Mouse (Mus musculus) cerebellum, adult 9-10 months (tissue): Measurements from ENCODE around the gene Actbl2.

ENCODE experiments used
- DNase-seq: peaks from one replicate; pipeline ENCODE4 v3.0.0; 2022

Gene Actbl2

DNA sequence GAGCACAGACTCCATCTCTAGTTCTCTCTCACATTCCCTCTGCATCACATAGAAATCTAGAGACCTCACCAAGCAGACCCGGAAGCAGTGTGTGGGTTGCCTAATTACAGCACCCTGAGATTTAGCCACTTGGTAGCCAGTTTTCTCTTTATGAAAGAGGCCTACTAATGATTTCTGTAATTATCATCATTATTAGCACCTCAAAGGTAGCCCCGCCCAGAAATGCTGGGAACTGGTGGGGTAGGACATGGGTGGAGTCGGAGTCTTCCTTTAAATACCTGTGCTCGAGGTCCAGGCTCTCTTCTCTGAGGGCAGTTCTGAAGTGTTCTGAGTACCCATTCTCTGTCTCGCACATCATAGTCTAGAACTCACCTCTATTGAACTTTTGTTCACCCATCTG, at the start of gene Actbl2:
Gene Actbl2, plus strand, starts transcription at position 301 of the 400 bp plus-strand sequence.
- no peak for DNase-seq

GRCm38 (mm10) chr13:111210649-111211378, 44.0 kb upstream of the Actbl2 start:
- DNase-seq: no peak

DNA sequence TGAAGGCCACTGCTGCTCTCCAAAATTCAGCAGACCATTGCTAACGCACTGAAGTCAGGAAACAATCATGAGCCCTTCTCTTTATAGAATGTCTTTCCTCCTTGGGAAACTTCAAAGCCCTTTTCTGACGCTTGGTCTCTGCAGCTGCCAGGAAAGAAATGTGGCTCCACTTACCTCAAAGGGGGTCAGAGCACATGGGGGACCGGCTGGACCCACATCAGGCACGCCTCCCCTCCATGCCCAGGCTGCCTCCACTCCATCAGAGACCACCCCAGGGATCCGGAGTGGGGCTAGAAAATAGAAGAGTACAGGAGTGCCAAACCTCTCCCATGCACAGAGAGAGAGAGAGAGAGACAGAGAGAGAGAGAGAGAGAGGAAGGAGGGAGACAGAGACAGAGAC, 26.0 kb upstream of the Actbl2 start:
- DNase-seq: no peak

DNA sequence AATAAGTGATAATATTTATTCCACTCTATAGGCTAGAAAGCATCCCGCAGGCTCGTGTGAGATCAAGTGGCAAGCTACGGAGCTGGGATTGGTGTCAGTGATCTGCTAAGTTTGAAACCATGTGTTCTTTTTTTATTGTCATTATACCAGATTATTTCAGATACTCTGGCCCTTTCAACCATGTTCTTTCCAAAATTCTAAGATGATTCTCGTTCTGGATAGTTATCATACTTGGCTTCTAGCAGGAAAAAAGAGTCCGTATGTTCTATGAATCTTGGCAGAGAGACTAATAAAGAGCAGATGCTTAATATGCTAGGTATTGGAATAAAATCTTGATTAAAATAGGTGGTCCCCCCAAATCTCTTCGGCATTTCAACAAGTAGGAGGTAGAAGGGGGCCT, 25.3 kb upstream of the Actbl2 start:
- DNase-seq: no peak

DNA sequence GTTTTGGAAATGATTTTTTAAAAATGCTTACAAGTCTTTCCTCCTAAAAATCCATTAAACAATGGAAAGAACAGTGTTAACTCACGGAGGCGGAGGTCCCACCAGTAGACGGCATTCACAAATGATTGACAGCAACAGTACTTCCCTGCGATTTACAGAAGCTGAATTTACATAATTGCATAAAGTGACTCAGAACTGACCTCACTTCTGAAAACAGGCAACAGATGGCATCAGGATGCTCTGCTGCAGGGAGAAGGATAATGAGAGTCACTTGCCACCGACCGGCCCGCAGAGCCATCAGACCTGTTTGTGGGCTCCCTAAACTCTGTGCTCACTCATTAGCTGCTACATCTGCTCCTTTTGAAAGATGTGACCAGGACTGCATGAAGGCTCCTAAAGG, 22.4 kb upstream of the Actbl2 start:
- peak; percentile 53 for DNase-seq

GRCm38 (mm10) chr13:111233356-111233755, 21.5 kb upstream of the Actbl2 start:
- no peak for DNase-seq

GRCm38 (mm10) chr13:111234573-111234972, 20.2 kb upstream of the Actbl2 start:
- DNase-seq: no peak

- peak; percentile 45 for DNase-seq
Measured at GRCm38 (mm10) chr13:111235719-111236166, 19.1 kb upstream of the Actbl2 start.

DNA sequence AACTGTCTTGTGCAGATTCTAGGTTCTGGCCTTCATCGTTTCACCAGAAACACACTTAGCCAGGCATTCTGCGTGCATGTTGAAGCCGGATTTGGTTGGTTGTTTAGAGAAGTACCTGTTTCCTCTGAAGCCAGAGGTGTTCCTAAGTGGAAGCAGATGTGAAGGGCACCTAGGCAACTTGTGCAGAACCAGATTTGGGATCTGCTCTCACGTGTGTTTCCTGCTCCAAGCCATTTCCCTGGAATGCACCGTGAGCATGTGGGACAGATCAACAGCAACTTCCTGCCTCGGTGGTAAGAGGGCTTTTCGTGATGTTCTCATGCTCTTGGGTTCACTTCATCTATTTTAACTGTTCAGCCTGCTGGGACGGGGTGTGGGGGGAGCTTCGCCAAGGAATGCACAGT, 18.4 kb upstream of the Actbl2 start:
- no peak for DNase-seq

GRCm38 (mm10) chr13:111237296-111237695, 17.5 kb upstream of the Actbl2 start:
- no peak for DNase-seq

- peak; percentile 70 for DNase-seq
Measured at GRCm38 (mm10) chr13:111237865-111238465, 16.8 kb upstream of the Actbl2 start.

DNA sequence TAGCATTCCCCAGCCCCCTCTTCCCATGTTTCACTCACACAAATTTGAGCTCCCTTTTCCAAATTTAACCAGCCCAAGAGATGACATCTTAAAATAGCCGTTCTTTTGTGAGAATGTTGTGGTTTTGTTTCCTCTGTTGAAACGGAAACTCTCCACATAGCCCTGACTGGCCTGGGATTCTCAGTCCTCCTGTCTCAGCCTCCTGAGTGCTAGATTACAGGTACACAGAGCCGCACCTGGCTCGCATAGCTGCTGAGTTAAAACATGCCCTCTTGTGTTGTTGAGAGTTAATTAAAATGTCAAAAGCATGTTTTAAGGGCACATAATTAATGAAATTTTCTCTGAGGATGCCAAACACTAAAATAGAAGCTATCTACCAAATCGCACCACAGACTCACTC, 3.7 kb upstream of the Actbl2 start:
- DNase-seq: no peak

DNA sequence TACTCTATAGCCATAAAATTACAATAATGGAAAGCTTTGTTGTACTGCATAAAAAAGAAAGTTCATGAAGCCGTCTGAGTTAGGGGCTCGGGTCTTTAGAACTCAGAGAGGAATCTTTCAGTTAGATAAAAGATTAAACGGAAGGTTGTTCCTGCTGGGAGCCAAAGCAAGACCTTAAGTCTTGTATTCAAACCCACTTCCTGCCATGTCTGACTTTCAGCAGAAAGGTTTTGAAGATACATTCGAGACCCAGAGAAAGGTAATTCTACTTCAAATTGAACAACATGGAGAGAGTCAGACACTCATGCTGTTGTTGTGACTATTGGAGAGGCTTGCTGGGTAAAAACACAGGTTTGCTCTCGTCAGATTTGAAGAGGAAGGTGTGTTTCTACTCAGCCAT, 3.0 kb upstream of the Actbl2 start:
- no peak for DNase-seq

DNA sequence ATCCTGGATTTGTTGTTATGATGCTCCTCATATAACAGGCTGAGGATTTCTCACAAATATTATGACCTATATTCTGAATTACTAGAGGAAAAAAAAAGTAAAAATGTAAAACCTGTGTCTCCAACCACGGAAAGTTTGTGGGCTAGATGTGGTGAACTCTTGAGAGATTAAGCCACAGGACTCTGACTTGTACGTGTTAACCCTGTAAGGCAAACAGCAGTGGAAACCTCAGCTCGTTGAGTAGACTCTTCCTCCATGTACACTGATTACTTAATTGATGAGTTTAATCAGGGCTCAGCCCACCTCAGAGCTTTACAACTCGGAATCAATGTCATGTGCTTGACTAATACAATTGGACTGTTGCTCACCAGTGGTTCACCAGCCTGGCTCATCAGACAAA, 3.2 kb downstream of the Actbl2 start:
- no peak for DNase-seq

DNA sequence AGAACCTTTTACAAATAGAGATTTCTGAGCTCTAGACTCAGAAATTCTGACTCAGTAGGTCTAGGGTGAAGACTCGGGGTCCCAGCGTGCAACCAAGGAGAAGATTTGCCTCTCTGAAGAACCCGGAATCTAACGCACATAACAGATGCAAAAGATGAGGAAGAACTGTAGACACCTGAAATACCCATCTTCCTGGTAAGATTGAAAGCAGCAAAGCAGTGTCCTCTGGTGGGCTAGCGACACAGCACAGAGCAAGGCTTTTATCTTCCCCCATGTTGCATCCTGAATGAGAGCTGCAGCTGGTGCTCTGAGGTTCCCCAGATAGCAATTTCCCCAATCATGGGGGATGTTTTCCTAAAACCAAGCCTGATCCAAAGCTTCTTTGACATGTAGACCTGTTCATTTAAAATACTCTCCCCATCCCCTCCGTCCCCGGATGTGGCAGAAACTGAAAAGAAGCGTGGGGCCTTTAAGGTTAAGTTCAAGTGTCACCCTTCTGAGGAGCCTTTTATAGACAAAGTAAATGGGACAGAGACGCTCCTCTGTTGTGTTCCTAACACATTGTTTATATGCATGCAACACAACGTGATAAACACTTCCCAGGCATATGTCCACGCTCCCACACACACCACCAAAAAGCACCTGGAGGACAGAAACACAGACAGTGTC, 3.7 kb downstream of the Actbl2 start:
- no peak for DNase-seq

GRCm38 (mm10) chr13:111259093-111259491, 4.3 kb downstream of the Actbl2 start:
- DNase-seq: no peak

DNA sequence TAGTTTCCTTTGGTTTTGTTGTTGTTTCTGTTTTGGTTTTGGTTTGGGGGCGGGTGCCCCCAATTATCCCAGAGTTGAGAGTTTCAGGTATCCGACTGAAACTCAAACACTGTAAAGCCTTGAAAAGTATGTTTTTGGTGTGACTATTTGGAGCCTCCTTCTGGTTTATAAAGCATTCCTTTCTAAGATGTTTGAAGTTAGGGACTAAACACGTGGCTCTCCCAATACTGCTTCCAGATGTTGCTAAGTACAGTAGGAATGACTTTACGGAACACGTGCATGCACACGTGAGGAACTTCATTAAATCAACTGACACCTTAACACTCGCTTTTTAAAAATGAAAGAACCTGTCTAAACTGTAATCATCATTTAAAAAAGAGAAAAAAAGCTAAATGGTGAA, 4.9 kb downstream of the Actbl2 start:
- DNase-seq: no peak

- DNase-seq: no peak
Measured at GRCm38 (mm10) chr13:111263186-111263585, 8.4 kb downstream of the Actbl2 start.

DNA sequence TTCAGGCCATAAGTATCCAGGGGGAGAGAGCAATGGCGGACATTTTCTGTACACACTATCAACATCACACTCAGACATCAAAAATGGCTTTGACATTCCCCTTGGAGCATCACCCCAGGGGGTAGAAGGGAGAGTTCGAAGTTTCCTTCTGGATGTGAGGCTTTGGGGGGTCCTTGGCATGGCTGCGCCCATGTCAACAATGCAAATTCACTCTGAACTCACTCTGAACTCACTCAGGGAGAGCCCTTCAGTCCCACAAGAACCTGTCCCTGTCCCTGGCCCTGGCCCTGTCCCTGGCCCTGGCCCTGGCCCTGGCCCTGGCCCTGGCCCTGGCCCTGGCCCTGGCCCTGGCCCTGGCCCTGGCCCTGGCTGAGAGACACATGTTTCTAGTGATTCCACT, 8.9 kb downstream of the Actbl2 start:
- no peak for DNase-seq

DNA sequence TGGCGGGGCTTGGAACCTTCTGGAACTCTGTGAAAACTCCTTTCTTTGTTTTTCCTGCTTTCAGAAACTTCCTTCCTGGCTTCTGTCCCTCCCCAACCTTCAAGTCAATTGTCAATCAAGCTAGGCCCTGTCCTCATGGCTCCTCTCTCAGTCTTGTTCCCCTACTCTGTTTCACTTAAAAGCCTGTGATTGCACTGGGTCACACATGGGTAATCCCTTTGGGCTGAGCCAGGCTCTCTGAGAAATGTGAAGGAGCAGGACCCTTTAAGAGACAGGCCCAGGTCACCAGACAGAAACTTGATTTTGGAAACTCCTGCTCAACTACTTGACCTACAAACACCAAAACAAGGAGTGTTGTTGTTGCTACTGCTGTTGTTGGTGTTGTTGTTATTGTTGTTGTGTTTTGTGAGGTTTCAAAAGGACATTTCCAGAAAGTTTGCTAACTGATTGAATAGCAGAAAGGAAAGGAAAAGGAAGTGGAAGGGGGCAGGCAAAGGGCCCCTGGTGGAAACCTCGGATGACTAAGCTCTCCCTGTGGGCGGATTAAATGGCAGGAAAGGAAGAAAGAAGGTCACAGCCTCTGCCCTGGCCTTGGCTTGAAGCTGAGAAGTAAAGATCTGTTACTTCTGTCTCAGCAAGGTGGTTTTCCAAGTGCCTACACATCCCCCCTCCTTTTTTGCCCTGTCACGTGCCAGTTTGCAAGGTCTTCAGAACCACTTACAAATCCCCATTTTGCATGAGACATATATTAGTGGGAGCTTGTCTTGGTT, 10.6 kb downstream of the Actbl2 start:
- DNase-seq: no peak

- DNase-seq: no peak
Measured at GRCm38 (mm10) chr13:111266855-111267254, 12.0 kb downstream of the Actbl2 start.

DNA sequence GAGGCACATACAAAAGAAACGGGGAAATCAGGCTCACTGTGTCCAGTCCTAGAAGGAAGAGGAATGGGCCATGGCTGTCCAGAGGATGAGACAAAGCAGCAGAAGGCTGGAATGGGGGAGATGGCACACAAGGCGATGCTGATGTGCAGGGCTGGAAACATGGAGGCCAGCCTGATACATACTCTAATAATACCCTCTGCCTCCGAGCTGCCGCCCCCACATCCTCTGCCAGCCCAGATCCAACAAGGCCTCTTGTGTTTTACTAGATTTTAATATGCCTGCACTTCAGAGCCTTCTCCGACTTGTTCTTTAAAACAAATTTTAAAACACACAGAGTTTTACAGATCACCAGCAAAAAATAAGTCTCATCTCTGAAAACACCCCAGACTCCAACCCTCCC, 14.2 kb downstream of the Actbl2 start:
- no peak for DNase-seq

- DNase-seq: no peak
Measured at GRCm38 (mm10) chr13:111269789-111270335, 15.0 kb downstream of the Actbl2 start.
